Mouse (Mus musculus): ENCODE measurements around the gene Abcd2. TPM values are rescaled to one million over a fixed set of nuclear protein-coding genes. Genes with fewer than 3 reads are reported as not detected.
A peak's percentile ranks its signal among the peaks of the same experiment; 100 is the strongest.

Gene Abcd2
- polyA plus RNA-seq, 1 experiment from 2014 or later, result 2.0 TPM

- Histone ChIP-seq H3K36me3 (ENCODE audit: control insufficient read depth, insufficient read depth, low read length) (no peaks in the 10 kb centered on the region), H3K9me3 (ENCODE audit: control insufficient read depth, low read depth, low read length) (no peaks in the 10 kb centered on the region), H3K27ac (ENCODE audit: low read length) (peak overlapping the region; percentile 61; the same call in 1 of the 2 replicates), H3K4me3 (ENCODE audit: low read depth, low read length) (peak overlapping the region; percentile 29), H3K4me2 (replicated peaks; ENCODE audit: low read depth, low read length) (peak overlapping the region; percentile 66), H3K4me1 (ENCODE audit: control insufficient read depth, insufficient read depth, low read length) (no peaks in the 10 kb centered on the region), H3K27me3 (ENCODE audit: control insufficient read depth, insufficient read depth, low read length) (no peaks in the 10 kb centered on the region), H3K9ac (replicated peaks; ENCODE audit: low read depth, low read length) (no peak overlapping the region; the same call in 1 of the 2 replicates)
- ATAC-seq (ENCODE audit: insufficient number of reproducible peaks, insufficient read depth, low FRiP score, low read depth), result no peak
- 12% methylated on average over 7 of the region's 7 CpGs for WGBS
These were observed 612 bp upstream of the Abcd2 start for GRCm38 (mm10) chr15:91192223-91192598.

DNA sequence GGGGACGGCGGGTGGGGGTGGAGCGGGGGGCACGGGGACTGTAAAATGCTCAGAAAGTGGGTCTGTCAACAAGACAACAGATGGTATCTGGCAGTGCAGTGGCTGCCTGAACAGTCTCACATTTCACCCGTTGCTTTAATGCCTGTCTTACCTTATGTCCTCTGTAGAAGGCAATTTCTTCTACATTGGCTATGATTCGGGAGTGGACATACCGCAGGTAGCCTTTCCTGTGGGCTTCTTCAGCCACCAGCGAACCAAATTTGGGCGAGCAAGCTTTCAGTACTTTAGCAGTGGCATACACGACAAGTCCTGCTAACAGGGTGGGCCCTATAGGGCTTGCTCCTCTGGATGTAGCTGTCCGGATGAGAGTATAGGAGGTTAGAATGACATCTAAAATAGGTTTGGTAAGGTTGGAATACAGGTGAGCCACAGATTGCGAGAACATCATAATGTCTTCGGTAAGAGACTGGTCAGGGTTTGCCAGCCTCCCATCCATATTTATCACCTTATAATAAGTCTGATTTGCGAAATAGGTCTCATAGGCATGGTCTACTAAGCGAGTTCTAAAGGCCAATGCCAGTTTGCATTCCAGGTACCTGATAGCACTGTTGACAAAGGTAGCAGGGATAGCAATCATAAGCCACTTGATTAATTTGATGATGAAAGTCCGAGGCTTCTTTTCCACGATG is 936 bp downstream of the Abcd2 start:
- Histone ChIP-seq H3K4me1 (ENCODE audit: control insufficient read depth, insufficient read depth, low read length) (no peaks in the 10 kb centered on the region), H3K4me2 (replicated peaks; ENCODE audit: low read depth, low read length) (peak overlapping the region; percentile 66), H3K9ac (replicated peaks; ENCODE audit: low read depth, low read length) (0 out of 2 replicates have a peak overlapping the region, but pooled peaks have one; percentile 19), H3K4me3 (ENCODE audit: low read depth, low read length) (peak overlapping the region; percentile 29), H3K9me3 (ENCODE audit: control insufficient read depth, low read depth, low read length) (no peaks in the 10 kb centered on the region), H3K27ac (ENCODE audit: low read length) (no peak overlapping the region; the same call in 1 of the 2 replicates), H3K27me3 (ENCODE audit: control insufficient read depth, insufficient read depth, low read length) (no peaks in the 10 kb centered on the region), H3K36me3 (ENCODE audit: control insufficient read depth, insufficient read depth, low read length) (no peaks in the 10 kb centered on the region)
- 48% methylated on average over 17 of the region's 17 CpGs for whole genome bisulfite sequencing
- no peak for ATAC-seq (ENCODE audit: insufficient number of reproducible peaks, insufficient read depth, low FRiP score, low read depth)

- H3K9ac ChIP-seq (replicated peaks; ENCODE audit: low read depth, low read length), result no peak overlapping the region
- H3K9me3 ChIP-seq (ENCODE audit: control insufficient read depth, low read depth, low read length), result no peaks in the 10 kb centered on the region
These were observed 1.6 kb downstream of the Abcd2 start for GRCm38 (mm10) chr15:91190026-91190425.

GRCm38 (mm10) chr15:91186358-91186757 is 5.2 kb downstream of the Abcd2 start:
- H3K9me3 ChIP-seq (ENCODE audit: control insufficient read depth, low read depth, low read length), result no peaks in the 10 kb centered on the region
- H3K9ac ChIP-seq (replicated peaks; ENCODE audit: low read depth, low read length), result no peak overlapping the region
- H3K4me1 ChIP-seq (ENCODE audit: control insufficient read depth, insufficient read depth, low read length), result no peaks in the 10 kb centered on the region
- no peak overlapping the region for H3K27ac ChIP-seq (ENCODE audit: low read length)
- H3K4me2 ChIP-seq (replicated peaks; ENCODE audit: low read depth, low read length), result no peak overlapping the region
- H3K36me3 ChIP-seq (ENCODE audit: control insufficient read depth, insufficient read depth, low read length), result no peaks in the 10 kb centered on the region
- ATAC-seq (ENCODE audit: insufficient number of reproducible peaks, insufficient read depth, low FRiP score, low read depth), result no peak
- no peak overlapping the region for H3K4me3 ChIP-seq (ENCODE audit: low read depth, low read length)
- 82% methylated on average over 6 of the region's 6 CpGs for WGBS
- no peaks in the 10 kb centered on the region for H3K27me3 ChIP-seq (ENCODE audit: control insufficient read depth, insufficient read depth, low read length)

More at GRCm38 (mm10) chr15:91190026-91190425, 1.6 kb downstream of the Abcd2 start:
- H3K4me1 ChIP-seq (ENCODE audit: control insufficient read depth, insufficient read depth, low read length), result no peaks in the 10 kb centered on the region
- peak overlapping the region; percentile 66 for H3K4me2 ChIP-seq (replicated peaks; ENCODE audit: low read depth, low read length)
- H3K27me3 ChIP-seq (ENCODE audit: control insufficient read depth, insufficient read depth, low read length), result no peaks in the 10 kb centered on the region
- no peak overlapping the region for H3K27ac ChIP-seq (ENCODE audit: low read length)
- ATAC-seq (ENCODE audit: insufficient number of reproducible peaks, insufficient read depth, low FRiP score, low read depth), result no peak
- no peaks in the 10 kb centered on the region for H3K36me3 ChIP-seq (ENCODE audit: control insufficient read depth, insufficient read depth, low read length)
- 45% methylated on average over 4 of the region's 4 CpGs for WGBS
- peak overlapping the region; percentile 29 for H3K4me3 ChIP-seq (ENCODE audit: low read depth, low read length)

DNA sequence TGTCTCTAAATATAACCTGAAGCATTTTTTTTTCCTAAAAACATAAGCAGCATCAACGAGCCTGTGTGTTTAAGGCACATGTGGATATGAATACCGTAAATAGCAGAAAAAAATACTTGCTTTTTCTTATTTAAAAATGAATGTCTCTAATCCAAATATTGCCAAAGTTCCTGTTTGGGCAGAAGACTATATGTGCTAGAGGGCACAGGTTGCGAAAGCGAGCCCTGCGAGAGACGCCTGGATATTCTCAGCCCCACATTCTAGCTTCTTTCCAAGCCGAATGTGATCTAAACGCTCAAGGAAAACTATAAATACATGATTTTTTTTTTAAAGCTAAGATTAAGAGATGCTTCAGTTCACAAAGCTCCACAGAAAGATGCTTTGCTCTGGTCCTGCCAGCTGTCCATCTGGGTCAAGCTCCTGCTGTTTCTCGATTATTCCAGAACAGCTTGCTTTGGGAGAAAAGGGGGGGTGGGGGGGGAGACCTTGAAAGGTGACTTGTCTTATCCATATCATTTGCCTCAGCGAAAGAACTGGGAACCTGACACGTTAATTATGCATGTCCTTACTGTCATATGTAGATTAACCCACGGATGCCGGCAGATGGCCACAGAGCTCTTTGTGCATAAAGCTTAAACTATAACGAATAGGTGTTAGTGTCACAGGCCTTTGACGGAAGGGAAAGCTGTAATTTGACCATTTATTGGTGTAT is 11.5 kb downstream of the Abcd2 start:
- WGBS, result 68% methylated on average over 15 of the region's 15 CpGs
- Histone ChIP-seq H3K4me1 (ENCODE audit: control insufficient read depth, insufficient read depth, low read length) (no peaks in the 10 kb centered on the region), H3K9ac (replicated peaks; ENCODE audit: low read depth, low read length) (no peak overlapping the region)

GRCm38 (mm10) chr15:91178656-91179314 is 12.8 kb downstream of the Abcd2 start:
- Histone ChIP-seq H3K4me3 (ENCODE audit: low read depth, low read length) (no peak overlapping the region), H3K9ac (replicated peaks; ENCODE audit: low read depth, low read length) (no peak overlapping the region), H3K4me2 (replicated peaks; ENCODE audit: low read depth, low read length) (no peak overlapping the region), H3K4me1 (ENCODE audit: control insufficient read depth, insufficient read depth, low read length) (no peaks in the 10 kb centered on the region), H3K9me3 (ENCODE audit: control insufficient read depth, low read depth, low read length) (no peaks in the 10 kb centered on the region), H3K27me3 (ENCODE audit: control insufficient read depth, insufficient read depth, low read length) (no peaks in the 10 kb centered on the region), H3K36me3 (ENCODE audit: control insufficient read depth, insufficient read depth, low read length) (no peaks in the 10 kb centered on the region), H3K27ac (ENCODE audit: low read length) (no peak overlapping the region)
- WGBS, result 60% methylated on average over 9 of the region's 9 CpGs
- ATAC-seq (ENCODE audit: insufficient number of reproducible peaks, insufficient read depth, low FRiP score, low read depth), result no peak

More for the DNA sequence above, 11.5 kb downstream of the Abcd2 start:
- no peak overlapping the region for H3K4me3 ChIP-seq (ENCODE audit: low read depth, low read length)
- ATAC-seq (ENCODE audit: insufficient number of reproducible peaks, insufficient read depth, low FRiP score, low read depth), result no peak
- H3K36me3 ChIP-seq (ENCODE audit: control insufficient read depth, insufficient read depth, low read length), result no peaks in the 10 kb centered on the region
- no peak overlapping the region for H3K27ac ChIP-seq (ENCODE audit: low read length)
- H3K4me2 ChIP-seq (replicated peaks; ENCODE audit: low read depth, low read length), result no peak overlapping the region
- H3K27me3 ChIP-seq (ENCODE audit: control insufficient read depth, insufficient read depth, low read length), result no peaks in the 10 kb centered on the region
- no peaks in the 10 kb centered on the region for H3K9me3 ChIP-seq (ENCODE audit: control insufficient read depth, low read depth, low read length)

DNA sequence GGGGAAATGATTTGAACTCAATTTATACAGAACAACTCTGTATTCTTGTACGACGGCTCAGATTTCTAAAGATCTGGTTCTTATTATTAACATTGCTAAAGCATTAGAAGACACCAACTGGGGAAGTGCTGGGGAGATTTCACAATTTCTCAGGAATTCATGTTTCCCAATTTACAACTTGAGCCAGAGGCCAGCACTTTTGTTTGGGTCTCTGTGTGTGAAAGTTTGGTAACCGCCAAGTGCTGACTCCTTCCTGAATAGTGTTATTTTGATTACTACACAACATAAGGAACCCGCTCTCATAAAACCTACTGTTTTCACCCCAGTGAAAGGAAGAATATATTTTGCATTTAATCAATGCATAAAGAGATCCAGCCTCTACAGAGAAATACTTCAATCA is 19.4 kb downstream of the Abcd2 start:
- no peaks in the 10 kb centered on the region for H3K9me3 ChIP-seq (ENCODE audit: control insufficient read depth, low read depth, low read length)
- H3K27ac ChIP-seq (ENCODE audit: low read length), result no peak overlapping the region
- no peaks in the 10 kb centered on the region for H3K36me3 ChIP-seq (ENCODE audit: control insufficient read depth, insufficient read depth, low read length)
- 79% methylated on average over 4 of the region's 4 CpGs for WGBS
- H3K4me3 ChIP-seq (ENCODE audit: low read depth, low read length), result no peak overlapping the region
- H3K4me2 ChIP-seq (replicated peaks; ENCODE audit: low read depth, low read length), result no peak overlapping the region
- no peaks in the 10 kb centered on the region for H3K4me1 ChIP-seq (ENCODE audit: control insufficient read depth, insufficient read depth, low read length)
- H3K27me3 ChIP-seq (ENCODE audit: control insufficient read depth, insufficient read depth, low read length), result no peaks in the 10 kb centered on the region
- H3K9ac ChIP-seq (replicated peaks; ENCODE audit: low read depth, low read length), result no peak overlapping the region
- ATAC-seq (ENCODE audit: insufficient number of reproducible peaks, insufficient read depth, low FRiP score, low read depth), result no peak

DNA sequence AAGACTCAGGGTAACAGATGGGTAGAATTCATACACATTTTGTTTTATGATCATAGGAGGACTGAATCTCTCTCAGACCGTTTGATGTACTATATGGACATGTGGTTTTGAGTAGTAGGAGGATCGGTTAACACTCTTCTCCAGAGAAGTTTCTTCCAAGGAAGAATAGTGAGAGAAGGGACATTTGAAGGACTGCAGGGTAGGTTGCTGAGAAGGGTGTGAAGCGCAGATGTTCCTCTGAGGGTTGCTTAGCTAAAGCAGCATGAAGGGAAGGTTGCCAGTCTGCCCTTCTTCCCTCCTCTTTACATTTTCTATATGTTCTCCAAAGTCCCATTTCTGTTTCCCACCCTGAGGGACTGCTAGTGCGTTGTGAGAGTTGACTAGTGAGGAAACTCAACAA is 20.3 kb downstream of the Abcd2 start:
- Histone ChIP-seq H3K36me3 (ENCODE audit: control insufficient read depth, insufficient read depth, low read length) (no peaks in the 10 kb centered on the region), H3K4me3 (ENCODE audit: low read depth, low read length) (no peak overlapping the region), H3K9me3 (ENCODE audit: control insufficient read depth, low read depth, low read length) (no peaks in the 10 kb centered on the region), H3K4me1 (ENCODE audit: control insufficient read depth, insufficient read depth, low read length) (no peaks in the 10 kb centered on the region), H3K4me2 (replicated peaks; ENCODE audit: low read depth, low read length) (no peak overlapping the region), H3K9ac (replicated peaks; ENCODE audit: low read depth, low read length) (no peak overlapping the region), H3K27me3 (ENCODE audit: control insufficient read depth, insufficient read depth, low read length) (no peaks in the 10 kb centered on the region), H3K27ac (ENCODE audit: low read length) (no peak overlapping the region)
- WGBS, result 79% methylated on average over 4 of the region's 4 CpGs
- no peak for ATAC-seq (ENCODE audit: insufficient number of reproducible peaks, insufficient read depth, low FRiP score, low read depth)

Data from stomach, embryonic 14.5 days (tissue).